22 mouse cellular contexts compared by ENCODE assay signal in the genomic region with DNA sequence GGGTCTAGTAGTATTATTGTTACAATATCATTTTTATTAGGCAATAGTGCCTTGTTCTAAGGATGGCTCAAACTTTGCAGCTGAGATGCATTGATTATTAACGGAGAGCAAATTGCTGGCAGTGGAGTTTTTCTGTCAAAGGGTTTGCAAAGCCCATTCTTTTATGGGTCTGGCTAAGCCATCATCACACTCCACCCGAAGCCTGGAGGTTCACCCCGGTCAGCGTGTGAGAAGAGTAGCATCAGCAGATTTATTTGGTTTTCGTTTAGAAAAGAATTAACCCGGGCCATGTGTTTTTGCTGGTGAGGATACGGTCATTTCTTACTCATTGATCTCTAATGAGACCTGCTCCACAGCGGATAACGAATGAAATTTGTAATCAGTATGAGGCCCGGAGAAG.
DNase-seq lines count a peak whose midpoint lies in the region; ATAC-seq lines count a peak whose summit lies in the region.
"Had no signal": no experiment of that assay in that cellular context is flagged by ENCODE, and none has a peak within 500 bp of the region (broad histone marks: within the 10 kb centered on the region; RNA-seq: fewer than 3 reads in every experiment).

No protein-coding gene starts in this region.

- ATAC-seq in kidney, embryonic 14.5 days (ENCODE audit: low FRiP score, low TSS enrichment) = no peak
- ATAC-seq: forebrain, embryonic 14.5 days had no signal

- no peak overlapping the region for H3K4me2 ChIP-seq in kidney, embryonic 14.5 days (replicated peaks; ENCODE audit: low read depth, low read length)
- H3K4me2 ChIP-seq: embryonic facial prominence, embryonic 13.5 days; embryonic facial prominence, embryonic 15.5 days; forebrain, embryonic 12.5 days had no signal

- H3K9ac ChIP-seq in kidney, embryonic 14.5 days (ENCODE audit: low read depth, low read length) = no peak overlapping the region
- H3K9ac ChIP-seq: embryonic facial prominence, embryonic 13.5 days; embryonic facial prominence, embryonic 15.5 days; forebrain, embryonic 12.5 days had no signal

- no peak overlapping the region for H3K27ac ChIP-seq in kidney, embryonic 14.5 days (ENCODE audit: low read depth, low read length)
- H3K27ac ChIP-seq: embryonic facial prominence, embryonic 13.5 days; embryonic facial prominence, embryonic 15.5 days; forebrain, embryonic 10.5 days; forebrain, embryonic 12.5 days had no signal

- peak; percentile 43 for DNase-seq in kidney, adult 11 months
- no peak for DNase-seq in kidney, postnatal 4 days
- peak; percentile 31 to 53 for DNase-seq in kidney, adult 8-10 months
- no peak for DNase-seq in kidney, postnatal 14 days
- DNase-seq in kidney, postnatal 36 days = peak; percentile 26 to 30
- DNase-seq: adrenal gland, adult 2 months; adrenal gland, postnatal 10 days; adrenal gland, postnatal 25 days; cerebellum, adult 11 months; cerebellum, adult 18-20 months; cerebellum, adult 8-10 months; cerebellum, adult 9-11 months; cerebellum, postnatal 14 days; cerebellum, postnatal 36 days; embryo, embryonic 11 days had no signal

- H3K4me3 ChIP-seq in kidney, embryonic 14.5 days (ENCODE audit: low read length) = no peak overlapping the region
- H3K4me3 ChIP-seq: embryonic facial prominence, embryonic 13.5 days; embryonic facial prominence, embryonic 15.5 days; erythroblast, embryonic 14.5 days; forebrain, embryonic 10.5 days; forebrain, embryonic 12.5 days had no signal

- H3K9me3 ChIP-seq in kidney, embryonic 14.5 days (ENCODE audit: control insufficient read depth, low read length) = no peaks in the 10 kb centered on the region
- H3K9me3 ChIP-seq: embryonic facial prominence, embryonic 13.5 days; embryonic facial prominence, embryonic 15.5 days; forebrain, embryonic 10.5 days; forebrain, embryonic 12.5 days had no signal

- H3K36me3 ChIP-seq in kidney, embryonic 14.5 days (ENCODE audit: control insufficient read depth, insufficient read depth, low read length) = no peaks in the 10 kb centered on the region
- H3K36me3 ChIP-seq: embryonic facial prominence, embryonic 13.5 days; embryonic facial prominence, embryonic 15.5 days; forebrain, embryonic 10.5 days; forebrain, embryonic 12.5 days had no signal

- 65% methylated on average over 10 of the region's 10 CpGs for WGBS in kidney, embryonic 14.5 days

- peaks cover 10% of the 10 kb centered on the region; the same call in 1 of the 2 replicates for H3K27me3 ChIP-seq in kidney, embryonic 14.5 days (ENCODE audit: control insufficient read depth, insufficient read depth, low read length)
- H3K27me3 ChIP-seq: embryonic facial prominence, embryonic 13.5 days; embryonic facial prominence, embryonic 15.5 days; forebrain, embryonic 12.5 days had no signal

- no peaks in the 10 kb centered on the region for H3K4me1 ChIP-seq in kidney, embryonic 14.5 days (ENCODE audit: control insufficient read depth, insufficient read depth, low read length)
- H3K4me1 ChIP-seq: embryonic facial prominence, embryonic 13.5 days; embryonic facial prominence, embryonic 15.5 days had no signal

Comparison
In these comparisons a context has a peak if more than half of its experiments do, and no peak if none do; other contexts are left out.
1. DNase-seq: peak in kidney, adult 11 months (single experiment), kidney, adult 8-10 months (2 of 2) and kidney, postnatal 36 days (2 of 2); none in kidney, postnatal 4 days (0 of 2) and kidney, postnatal 14 days (single experiment).